Mouse (Mus musculus) thymus, adult 2 months (tissue): ENCODE results near the gene Cd80.

Experiments used
- CTCF ChIP-seq: fragments of 200-500 bp; IDR thresholded peaks from 2 replicates; pipeline ENCODE4 v1.5.1; 2012; ENCODE audit warnings: mild to moderate bottlenecking, control low read depth, low read length, moderate library complexity, borderline replicate concordance; ENCODE audit not compliant: control insufficient read depth, poor library complexity, insufficient read depth; ENCODE audit errors: extremely low read depth
- POLR2A ChIP-seq: fragments of 200-500 bp; IDR thresholded peaks from 2 replicates; pipeline ENCODE4 v1.6.1; 2012; ENCODE audit warnings: mild to moderate bottlenecking, low read length, control low read depth, moderate library complexity; ENCODE audit not compliant: control insufficient read depth, poor library complexity, insufficient read depth; ENCODE audit errors: extremely low read depth

- TF ChIP-seq CTCF = peak; percentile 63; the same call in 1 of the 2 replicates
- no peak for TF ChIP-seq POLR2A
Observed at GRCm38 (mm10) chr16:38536544-38537146, 81.3 kb downstream of the Cd80 start.
